Mouse (Mus musculus) ES-E14 (cell line): ENCODE data around the gene Itk.

ENCODE experiments used
- CHD2 ChIP-seq: IDR thresholded peaks from 2 replicates; pipeline ENCODE4 v1.6.1; 2014; ENCODE audit warnings: mild to moderate bottlenecking, low read depth, low read length, inconsistent platforms
- HCFC1 ChIP-seq: IDR thresholded peaks from 2 replicates; pipeline ENCODE4 v1.6.1; 2012; ENCODE audit warnings: low read length, inconsistent platforms, borderline replicate concordance; ENCODE audit not compliant: insufficient read depth
- MAFK ChIP-seq: IDR thresholded peaks from 2 replicates; pipeline ENCODE4 v1.6.1; 2014; ENCODE audit warnings: mild to moderate bottlenecking, low read depth, low read length, inconsistent platforms; ENCODE audit not compliant: insufficient read depth
- ZC3H11A ChIP-seq: IDR thresholded peaks from 2 replicates; pipeline ENCODE4 v1.6.1; 2012; ENCODE audit warnings: low read depth, mild to moderate bottlenecking, inconsistent platforms, low read length, borderline replicate concordance

- no peak for TF ChIP-seq MAFK
- no peak for TF ChIP-seq HCFC1
- TF ChIP-seq CHD2: no peak
- no peak for TF ChIP-seq ZC3H11A
Measured at GRCm38 (mm10) chr11:46396860-46397179, 7.5 kb upstream of the Itk start.
